Mouse (Mus musculus): ENCODE results near the gene Nxn.

GRCm38 (mm10) chr11:76324801-76325200 is 74.1 kb downstream of the Nxn start:
- no peak for TF ChIP-seq CTCF (IDR thresholded peaks at IDR 0.05; ENCODE audit: low read depth, low read length)
- TF ChIP-seq TAL1 (conservative IDR thresholded peaks at IDR 0.05; ENCODE audit: low read depth, low read length) = no peak
- TF ChIP-seq GATA1 (IDR thresholded peaks at IDR 0.05; ENCODE audit: borderline replicate concordance, low read length) = no peak
- no peak for TF ChIP-seq POLR2AphosphoS5 (IDR thresholded peaks at IDR 0.05; ENCODE audit: insufficient replicate concordance, low read depth, low read length)
- TF ChIP-seq GATA2 (IDR thresholded peaks at IDR 0.05; ENCODE audit: borderline replicate concordance, low read depth, low read length) = no peak
